Mouse (Mus musculus) ES-E14 (cell line): ENCODE measurements at regions not wholly inside any gene's neighbourhood (a gene's known extent, or its start where the extent isn't known, plus 50 kb on each side); places are given as distances from the start of the nearest gene placed in this dataset.

ENCODE experiments used
- CHD2 ChIP-seq: IDR thresholded peaks from 2 replicates; pipeline ENCODE4 v1.6.1; 2014; ENCODE audit warnings: mild to moderate bottlenecking, low read depth, low read length, inconsistent platforms
- HCFC1 ChIP-seq: IDR thresholded peaks from 2 replicates; pipeline ENCODE4 v1.6.1; 2012; ENCODE audit warnings: low read length, inconsistent platforms, borderline replicate concordance; ENCODE audit not compliant: insufficient read depth
- MAFK ChIP-seq: IDR thresholded peaks from 2 replicates; pipeline ENCODE4 v1.6.1; 2014; ENCODE audit warnings: mild to moderate bottlenecking, low read depth, low read length, inconsistent platforms; ENCODE audit not compliant: insufficient read depth
- ZC3H11A ChIP-seq: IDR thresholded peaks from 2 replicates; pipeline ENCODE4 v1.6.1; 2012; ENCODE audit warnings: low read depth, mild to moderate bottlenecking, inconsistent platforms, low read length, borderline replicate concordance
- ZNF384 ChIP-seq: IDR thresholded peaks from 2 replicates; pipeline ENCODE4 v1.6.1; 2012; ENCODE audit warnings: low read depth, low read length, inconsistent platforms

GRCm38 (mm10) chr1:177323366-177323765 lies 65.4 kb upstream of the Akt3 start:
- TF ChIP-seq HCFC1 (no peak), MAFK (no peak), ZC3H11A (no peak), CHD2 (no peak), ZNF384 (no peak)
